Mouse (Mus musculus) cerebellum, adult 2 months (tissue): ENCODE results near the gene Gm45213.

Experiments used
- CTCF ChIP-seq: fragments of 200-500 bp; IDR thresholded peaks from 2 replicates; pipeline ENCODE4 v1.5.1; 2011; ENCODE audit warnings: low read depth, mild to moderate bottlenecking, control low read depth, low read length, moderate library complexity, borderline replicate concordance; ENCODE audit not compliant: insufficient read depth
- POLR2A ChIP-seq: fragments of 200-500 bp; IDR thresholded peaks from 2 replicates; pipeline ENCODE4 v1.6.1; 2011; ENCODE audit warnings: low read length, control low read depth, borderline replicate concordance; ENCODE audit not compliant: insufficient read depth

DNA sequence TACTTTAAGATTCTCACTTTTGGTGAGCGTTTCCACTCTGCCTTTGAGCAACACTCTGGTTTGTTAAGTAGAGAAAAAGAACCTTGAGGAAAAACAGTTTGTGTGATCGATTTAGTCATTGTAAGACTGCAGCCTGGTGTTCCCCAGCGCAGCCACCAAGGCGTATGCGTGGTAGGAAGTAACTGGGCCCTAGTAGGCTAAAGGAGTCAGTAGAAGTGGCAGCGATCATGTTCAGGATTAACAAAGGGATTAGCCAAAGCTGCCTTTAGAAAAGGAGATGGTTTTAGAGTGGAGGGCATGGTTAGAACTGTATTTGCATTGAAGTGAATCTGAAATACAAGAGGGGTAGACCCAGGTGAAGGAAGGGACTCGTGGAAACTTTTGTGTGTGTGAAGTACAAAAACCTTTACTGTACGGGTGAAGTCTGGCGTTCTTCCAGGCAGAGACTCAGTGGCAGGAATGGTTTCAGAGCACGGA lies 67.3 kb downstream of the Gm45213 start:
- TF ChIP-seq POLR2A: no peak
- TF ChIP-seq CTCF: no peak
